Mouse (Mus musculus): ENCODE results near the gene Gm16503. TPM values are rescaled to one million over a fixed set of nuclear protein-coding genes. Genes with fewer than 3 reads are reported as not detected.
A peak's percentile ranks its signal among the peaks of the same experiment; 100 is the strongest.
"Not testable (repeated sequence)": the region's sequence is repeated elsewhere in the genome, so short reads cannot be mapped to it uniquely, and the experiment has no call there.

Gene Gm16503
- polyA plus RNA-seq, 1 experiment = 2.7 TPM

GRCm38 (mm10) chr4:147525125-147525524, 14.9 kb upstream of the Gm16503 start:
- no peak overlapping the region for H3K27ac ChIP-seq (ENCODE audit: insufficient read depth, low read length)
- TF ChIP-seq CTCF (IDR thresholded peaks at IDR 0.05; ENCODE audit: low read depth, low read length) (no peak), EP300 (IDR thresholded peaks at IDR 0.05; ENCODE audit: insufficient read depth, low read depth, low read length) (no peak), POLR2A (IDR thresholded peaks at IDR 0.05; ENCODE audit: insufficient read depth, low read length) (no peak)
- peaks cover 2% of the 10 kb centered on the region; the same call in 1 of the 2 replicates for H3K27me3 ChIP-seq (ENCODE audit: control insufficient read depth, insufficient read depth, low read length, poor library complexity, severe bottlenecking)
- no peak overlapping the region for H3K9ac ChIP-seq (ENCODE audit: low read depth, poor library complexity, severe bottlenecking)
- 0 out of 2 replicates have a peak, but pooled peaks cover 2% of the 10 kb centered on the region for H3K36me3 ChIP-seq (ENCODE audit: control insufficient read depth, insufficient read depth, low read length, poor library complexity, severe bottlenecking)
- no peak overlapping the region for H3K4me3 ChIP-seq (ENCODE audit: low read depth, low read length)
- peaks cover under 1% of the 10 kb centered on the region; the same call in 1 of the 2 replicates for H3K9me3 ChIP-seq (replicated peaks; ENCODE audit: control insufficient read depth, insufficient read depth, low read length, poor library complexity, severe bottlenecking)
- H3K4me1 ChIP-seq (ENCODE audit: control insufficient read depth, insufficient read depth, low read length) = no peaks in the 10 kb centered on the region

GRCm38 (mm10) chr4:147530366-147530765, 9.7 kb upstream of the Gm16503 start:
- Histone ChIP-seq H3K36me3 (ENCODE audit: control insufficient read depth, insufficient read depth, low read length, poor library complexity, severe bottlenecking) (no peaks in the 10 kb centered on the region), H3K27me3 (ENCODE audit: control insufficient read depth, insufficient read depth, low read length, poor library complexity, severe bottlenecking) (peaks cover 1% of the 10 kb centered on the region; the same call in 1 of the 2 replicates), H3K4me1 (ENCODE audit: control insufficient read depth, insufficient read depth, low read length) (no peaks in the 10 kb centered on the region), H3K9ac (ENCODE audit: low read depth, poor library complexity, severe bottlenecking) (no peak overlapping the region), H3K27ac (ENCODE audit: insufficient read depth, low read length) (no peak overlapping the region), H3K4me3 (ENCODE audit: low read depth, low read length) (no peak overlapping the region), H3K9me3 (replicated peaks; ENCODE audit: control insufficient read depth, insufficient read depth, low read length, poor library complexity, severe bottlenecking) (no peaks in the 10 kb centered on the region)
- TF ChIP-seq EP300 (IDR thresholded peaks at IDR 0.05; ENCODE audit: insufficient read depth, low read depth, low read length) (no peak), CTCF (IDR thresholded peaks at IDR 0.05; ENCODE audit: low read depth, low read length) (peak; percentile 4), POLR2A (IDR thresholded peaks at IDR 0.05; ENCODE audit: insufficient read depth, low read length) (no peak)

- not testable (repeated sequence) for H3K4me3 ChIP-seq (ENCODE audit: low read depth, low read length); H3K9ac ChIP-seq (ENCODE audit: low read depth, poor library complexity, severe bottlenecking); H3K36me3 ChIP-seq (ENCODE audit: control insufficient read depth, insufficient read depth, low read length, poor library complexity, severe bottlenecking); H3K27me3 ChIP-seq (ENCODE audit: control insufficient read depth, insufficient read depth, low read length, poor library complexity, severe bottlenecking); H3K4me1 ChIP-seq (ENCODE audit: control insufficient read depth, insufficient read depth, low read length); H3K27ac ChIP-seq (ENCODE audit: insufficient read depth, low read length)
- H3K9me3 ChIP-seq (replicated peaks; ENCODE audit: control insufficient read depth, insufficient read depth, low read length, poor library complexity, severe bottlenecking) = peaks cover 13% of the 10 kb centered on the region
Measured at GRCm38 (mm10) chr4:147535916-147536315, 4.1 kb upstream of the Gm16503 start.

- Histone ChIP-seq H3K9ac (ENCODE audit: low read depth, poor library complexity, severe bottlenecking) (no peak overlapping the region), H3K4me3 (ENCODE audit: low read depth, low read length) (no peak overlapping the region), H3K4me1 (ENCODE audit: control insufficient read depth, insufficient read depth, low read length) (no peaks in the 10 kb centered on the region), H3K36me3 (ENCODE audit: control insufficient read depth, insufficient read depth, low read length, poor library complexity, severe bottlenecking) (no peaks in the 10 kb centered on the region), H3K27me3 (ENCODE audit: control insufficient read depth, insufficient read depth, low read length, poor library complexity, severe bottlenecking) (no peaks in the 10 kb centered on the region), H3K9me3 (replicated peaks; ENCODE audit: control insufficient read depth, insufficient read depth, low read length, poor library complexity, severe bottlenecking) (peaks cover 13% of the 10 kb centered on the region), H3K27ac (ENCODE audit: insufficient read depth, low read length) (no peak overlapping the region)
- TF ChIP-seq EP300 (IDR thresholded peaks at IDR 0.05; ENCODE audit: insufficient read depth, low read depth, low read length) (no peak), CTCF (IDR thresholded peaks at IDR 0.05; ENCODE audit: low read depth, low read length) (no peak), POLR2A (IDR thresholded peaks at IDR 0.05; ENCODE audit: insufficient read depth, low read length) (no peak)
Measured at GRCm38 (mm10) chr4:147537702-147538101, 2.3 kb upstream of the Gm16503 start.

GRCm38 (mm10) chr4:147541105-147541504, 1.1 kb downstream of the Gm16503 start:
- H3K27ac ChIP-seq (ENCODE audit: insufficient read depth, low read length) = no peak overlapping the region
- TF ChIP-seq EP300 (IDR thresholded peaks at IDR 0.05; ENCODE audit: insufficient read depth, low read depth, low read length) (no peak), POLR2A (IDR thresholded peaks at IDR 0.05; ENCODE audit: insufficient read depth, low read length) (no peak), CTCF (IDR thresholded peaks at IDR 0.05; ENCODE audit: low read depth, low read length) (no peak)
- H3K36me3 ChIP-seq (ENCODE audit: control insufficient read depth, insufficient read depth, low read length, poor library complexity, severe bottlenecking) = no peaks in the 10 kb centered on the region
- H3K9ac ChIP-seq (ENCODE audit: low read depth, poor library complexity, severe bottlenecking) = no peak overlapping the region
- no peaks in the 10 kb centered on the region for H3K4me1 ChIP-seq (ENCODE audit: control insufficient read depth, insufficient read depth, low read length)
- no peaks in the 10 kb centered on the region for H3K27me3 ChIP-seq (ENCODE audit: control insufficient read depth, insufficient read depth, low read length, poor library complexity, severe bottlenecking)
- peaks cover 23% of the 10 kb centered on the region for H3K9me3 ChIP-seq (replicated peaks; ENCODE audit: control insufficient read depth, insufficient read depth, low read length, poor library complexity, severe bottlenecking)
- no peak overlapping the region for H3K4me3 ChIP-seq (ENCODE audit: low read depth, low read length)

GRCm38 (mm10) chr4:147553071-147553470, 13.1 kb downstream of the Gm16503 start, which contains the start of gene Zfp985:
Gene Zfp985 (plus strand): TSS chr4:147553277.
- not testable (repeated sequence) for H3K36me3 ChIP-seq (ENCODE audit: control insufficient read depth, insufficient read depth, low read length, poor library complexity, severe bottlenecking); H3K27me3 ChIP-seq (ENCODE audit: control insufficient read depth, insufficient read depth, low read length, poor library complexity, severe bottlenecking); H3K4me1 ChIP-seq (ENCODE audit: control insufficient read depth, insufficient read depth, low read length); H3K27ac ChIP-seq (ENCODE audit: insufficient read depth, low read length)
- Histone ChIP-seq H3K9me3 (replicated peaks; ENCODE audit: control insufficient read depth, insufficient read depth, low read length, poor library complexity, severe bottlenecking) (peaks cover 37% of the 10 kb centered on the region), H3K9ac (ENCODE audit: low read depth, poor library complexity, severe bottlenecking) (peak within 1 kb of the TSS; percentile 2; the same call in 1 of the 2 replicates), H3K4me3 (ENCODE audit: low read depth, low read length) (peak within 1 kb of the TSS; percentile 71)

GRCm38 (mm10) chr4:147554361-147554760, 14.3 kb downstream of the Gm16503 start:
- peaks cover 26% of the 10 kb centered on the region for H3K9me3 ChIP-seq (replicated peaks; ENCODE audit: control insufficient read depth, insufficient read depth, low read length, poor library complexity, severe bottlenecking)
- H3K27me3 ChIP-seq (ENCODE audit: control insufficient read depth, insufficient read depth, low read length, poor library complexity, severe bottlenecking); H3K4me3 ChIP-seq (ENCODE audit: low read depth, low read length); H3K36me3 ChIP-seq (ENCODE audit: control insufficient read depth, insufficient read depth, low read length, poor library complexity, severe bottlenecking); H3K4me1 ChIP-seq (ENCODE audit: control insufficient read depth, insufficient read depth, low read length); H3K9ac ChIP-seq (ENCODE audit: low read depth, poor library complexity, severe bottlenecking): not testable (repeated sequence)
- H3K27ac ChIP-seq (ENCODE audit: insufficient read depth, low read length) = peak overlapping the region; percentile 69

- not testable (repeated sequence) for H3K36me3 ChIP-seq (ENCODE audit: control insufficient read depth, insufficient read depth, low read length, poor library complexity, severe bottlenecking); H3K27ac ChIP-seq (ENCODE audit: insufficient read depth, low read length); H3K4me1 ChIP-seq (ENCODE audit: control insufficient read depth, insufficient read depth, low read length)
Measured at GRCm38 (mm10) chr4:147556921-147557320, 16.9 kb downstream of the Gm16503 start.

GRCm38 (mm10) chr4:147558011-147558410, 18.0 kb downstream of the Gm16503 start:
- not testable (repeated sequence) for H3K27me3 ChIP-seq (ENCODE audit: control insufficient read depth, insufficient read depth, low read length, poor library complexity, severe bottlenecking); H3K4me3 ChIP-seq (ENCODE audit: low read depth, low read length); H3K9me3 ChIP-seq (replicated peaks; ENCODE audit: control insufficient read depth, insufficient read depth, low read length, poor library complexity, severe bottlenecking); H3K4me1 ChIP-seq (ENCODE audit: control insufficient read depth, insufficient read depth, low read length); H3K9ac ChIP-seq (ENCODE audit: low read depth, poor library complexity, severe bottlenecking); H3K36me3 ChIP-seq (ENCODE audit: control insufficient read depth, insufficient read depth, low read length, poor library complexity, severe bottlenecking)
- H3K27ac ChIP-seq (ENCODE audit: insufficient read depth, low read length) = peak overlapping the region; percentile 36

More at GRCm38 (mm10) chr4:147556921-147557320, 16.9 kb downstream of the Gm16503 start:
- H3K9me3 ChIP-seq (replicated peaks; ENCODE audit: control insufficient read depth, insufficient read depth, low read length, poor library complexity, severe bottlenecking); H3K27me3 ChIP-seq (ENCODE audit: control insufficient read depth, insufficient read depth, low read length, poor library complexity, severe bottlenecking); H3K4me3 ChIP-seq (ENCODE audit: low read depth, low read length); H3K9ac ChIP-seq (ENCODE audit: low read depth, poor library complexity, severe bottlenecking): not testable (repeated sequence)

Measured in ES-Bruce4 (cell line).